Mouse (Mus musculus): ENCODE measurements at regions not wholly inside any gene's neighbourhood (a gene's known extent, or its start where the extent isn't known, plus 50 kb on each side); places are given as distances from the start of the nearest gene placed in this dataset.

DNA sequence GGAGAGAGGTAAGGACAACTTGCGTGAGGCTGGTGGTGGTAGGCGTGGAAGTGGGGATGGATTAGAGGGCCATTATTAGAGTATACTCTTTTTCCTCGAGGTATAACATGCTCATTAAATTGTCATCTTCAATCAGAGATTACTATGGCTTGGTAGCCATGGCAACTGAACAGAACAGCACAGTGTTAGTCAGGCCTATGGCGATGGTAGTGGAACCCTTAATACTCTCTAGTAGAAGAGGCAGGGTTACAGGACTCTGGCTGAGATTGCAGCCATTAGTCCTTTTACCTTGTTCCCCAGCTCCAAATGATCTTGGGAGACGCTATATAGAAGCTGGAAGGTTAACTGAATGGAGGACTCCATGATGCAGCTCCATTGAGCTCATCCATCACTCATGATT, 131.5 kb downstream of the En1 start:
- no peak for TF ChIP-seq CTCF (IDR thresholded peaks at IDR 0.05; ENCODE audit: low read depth)
- TF ChIP-seq EP300 (IDR thresholded peaks at IDR 0.05; ENCODE audit: low read depth) = no peak
